8 mouse cellular contexts compared by ENCODE assay signal in genomic region chr11:59880031-59880430, GRCm38 (mm10). TPM values are rescaled to one million over a fixed set of nuclear protein-coding genes. Genes with fewer than 3 reads are reported as not detected.
DNase-seq lines count a peak whose midpoint lies in the region; ATAC-seq and TF ChIP-seq lines count a peak whose summit lies in the region.

No protein-coding gene starts in this region.

- no peaks in the 10 kb centered on the region for H3K36me3 ChIP-seq in E14TG2a.4 (ENCODE audit: insufficient read depth, low read length)
- peaks cover 23% of the 10 kb centered on the region for H3K36me3 ChIP-seq in forebrain, embryonic 12.5 days (replicated peaks)
- H3K36me3 ChIP-seq in heart, postnatal 0 days (replicated peaks; ENCODE audit: control insufficient read depth, insufficient read depth, low read length): peaks cover 29% of the 10 kb centered on the region
- no peaks in the 10 kb centered on the region for H3K36me3 ChIP-seq in liver, embryonic 14.5 days (replicated peaks; ENCODE audit: control insufficient read depth, insufficient read depth, low read depth)
- H3K36me3 ChIP-seq in neural tube, embryonic 13.5 days: peaks cover 33% of the 10 kb centered on the region

- no peaks in the 10 kb centered on the region for H3K27me3 ChIP-seq in E14TG2a.4 (ENCODE audit: insufficient read depth, low read length)
- H3K27me3 ChIP-seq in forebrain, embryonic 12.5 days: no peaks in the 10 kb centered on the region
- H3K27me3 ChIP-seq in heart, postnatal 0 days (ENCODE audit: control insufficient read depth, insufficient read depth, low read length): no peaks in the 10 kb centered on the region
- H3K27me3 ChIP-seq in liver, embryonic 14.5 days (ENCODE audit: control insufficient read depth, insufficient read depth, low read length): no peaks in the 10 kb centered on the region
- no peaks in the 10 kb centered on the region for H3K27me3 ChIP-seq in neural tube, embryonic 13.5 days

- no peaks in the 10 kb centered on the region for H3K9me3 ChIP-seq in E14TG2a.4 (ENCODE audit: low read length)
- H3K9me3 ChIP-seq in forebrain, embryonic 12.5 days: no peaks in the 10 kb centered on the region
- H3K9me3 ChIP-seq in heart, postnatal 0 days (replicated peaks; ENCODE audit: control insufficient read depth, low read length): no peaks in the 10 kb centered on the region
- no peaks in the 10 kb centered on the region for H3K9me3 ChIP-seq in liver, embryonic 14.5 days (ENCODE audit: control insufficient read depth, low read length)
- no peaks in the 10 kb centered on the region for H3K9me3 ChIP-seq in neural tube, embryonic 13.5 days

- no peak overlapping the region for H3K4me2 ChIP-seq in forebrain, embryonic 12.5 days
- H3K4me2 ChIP-seq in heart, postnatal 0 days (ENCODE audit: low read depth, low read length): no peak overlapping the region
- no peak overlapping the region for H3K4me2 ChIP-seq in liver, embryonic 14.5 days (ENCODE audit: low read depth)
- H3K4me2 ChIP-seq in neural tube, embryonic 13.5 days: no peak overlapping the region

- no peak overlapping the region for H3K4me3 ChIP-seq in E14TG2a.4 (replicated peaks; ENCODE audit: low read length)
- H3K4me3 ChIP-seq in forebrain, embryonic 12.5 days (replicated peaks): no peak overlapping the region
- no peak overlapping the region for H3K4me3 ChIP-seq in heart, postnatal 0 days (ENCODE audit: low read depth, low read length)
- no peak overlapping the region for H3K4me3 ChIP-seq in liver, embryonic 14.5 days (ENCODE audit: insufficient read depth in 1 of 2, low read depth in 2 of 2, low read length in 2 of 2)
- no peak overlapping the region for H3K4me3 ChIP-seq in neural tube, embryonic 13.5 days

- H3K9ac ChIP-seq in forebrain, embryonic 12.5 days: peak overlapping the region; percentile 12; the same call in 1 of the 2 replicates
- no peak overlapping the region for H3K9ac ChIP-seq in heart, postnatal 0 days (replicated peaks; ENCODE audit: low read depth, low read length)
- H3K9ac ChIP-seq in liver, embryonic 14.5 days (replicated peaks): no peak overlapping the region
- H3K9ac ChIP-seq in neural tube, embryonic 13.5 days: peak overlapping the region; percentile 55

- peaks cover 21% of the 10 kb centered on the region for H3K4me1 ChIP-seq in E14TG2a.4 (replicated peaks; ENCODE audit: low read depth, low read length)
- H3K4me1 ChIP-seq in forebrain, embryonic 12.5 days: peaks cover 5% of the 10 kb centered on the region
- H3K4me1 ChIP-seq in heart, postnatal 0 days (ENCODE audit: control insufficient read depth, insufficient read depth): no peaks in the 10 kb centered on the region
- H3K4me1 ChIP-seq in liver, embryonic 14.5 days (replicated peaks; ENCODE audit: control insufficient read depth in 2 of 2, insufficient read depth in 2 of 2, low read length in 1 of 2): no peaks in the 10 kb centered on the region
- H3K4me1 ChIP-seq in neural tube, embryonic 13.5 days (replicated peaks): peaks cover 5% of the 10 kb centered on the region

- peak; percentile 68 for TF ChIP-seq CTCF in E14TG2a.4 (conservative IDR thresholded peaks at IDR 0.05; ENCODE audit: low read length)
- peak; percentile 94 for TF ChIP-seq CTCF in heart, postnatal 0 days (IDR thresholded peaks at IDR 0.05; ENCODE audit: low read depth)
- TF ChIP-seq CTCF in liver, embryonic 14.5 days (IDR thresholded peaks at IDR 0.05; ENCODE audit: low read depth): peak; percentile 89

- 29% methylated on average over 2 of the region's 2 CpGs for WGBS in forebrain, embryonic 12.5 days
- WGBS in heart, postnatal 0 days: 29% methylated on average over 2 of the region's 2 CpGs
- 17% methylated on average over 2 of the region's 2 CpGs for WGBS in liver, embryonic 14.5 days (ENCODE audit: insufficient replicate concordance)
- WGBS in neural tube, embryonic 13.5 days: 33% methylated on average over 2 of the region's 2 CpGs

- peak; percentile 80 for ATAC-seq in forebrain, embryonic 12.5 days (ENCODE audit: low FRiP score)
- ATAC-seq in heart, postnatal 0 days (ENCODE audit: insufficient read depth, low read depth): peak; percentile 70
- no peak for ATAC-seq in liver, embryonic 14.5 days (ENCODE audit: insufficient read depth)
- peak; percentile 87 for ATAC-seq in neural tube, embryonic 13.5 days (ENCODE audit: low read depth)

- H3K27ac ChIP-seq in forebrain, embryonic 12.5 days: 0 out of 2 replicates have a peak overlapping the region, but pooled peaks have one; percentile 19
- no peak overlapping the region for H3K27ac ChIP-seq in heart, postnatal 0 days (ENCODE audit: low read depth)
- no peak overlapping the region for H3K27ac ChIP-seq in liver, embryonic 14.5 days
- H3K27ac ChIP-seq in neural tube, embryonic 13.5 days (replicated peaks): no peak overlapping the region

- no peak for TF ChIP-seq EP300 in heart, postnatal 0 days (IDR thresholded peaks at IDR 0.05; ENCODE audit: low read depth)
- TF ChIP-seq EP300 in liver, embryonic 14.5 days (IDR thresholded peaks at IDR 0.05; ENCODE audit: low read depth): no peak

- peak; percentile 73 for DNase-seq in c-Kit-positive CD71-positive TER-119-positive erythroid progenitor cells, embryonic 14.5 days (ENCODE audit: low spot score)
- peak; percentile 81 for DNase-seq in heart, postnatal 0 days (ENCODE audit: low spot score)
- peak; percentile 68 to 90 for DNase-seq in kidney, postnatal 36 days
- DNase-seq in liver, embryonic 14.5 days (ENCODE audit: low read depth in 3 of 3, low spot score in 3 of 3): peak; percentile 32 to 54 (median 45)
- peak; percentile 91 for DNase-seq in testis, postnatal 10 days (ENCODE audit: low spot score)

RNA-seq across cellular contexts. Expression of gene Cops3, which starts 40.4 kb away (rescaled TPM):
- 221 and 226 TPM in 2 replicates for polyA plus RNA-seq in forebrain, embryonic 12.5 days (2016; fragmentation: Nextera tagmentation; extraction: Ambion mirVana)
- total RNA-seq in heart, postnatal 0 days (2014; rRNA removed; ENCODE audit: low replicate concordance): 131 and 159 TPM in 2 replicates
- polyA plus RNA-seq in heart, postnatal 0 days (2015; fragmentation: Nextera tagmentation; extraction: Ambion mirVana): 114 and 119 TPM in 2 replicates
- 26.2 and 33.5 TPM in 2 replicates for polyA plus RNA-seq in liver, embryonic 14.5 days (2012; rRNA removed)
- 108 and 112 TPM in 2 replicates for polyA plus RNA-seq in liver, embryonic 14.5 days (2014; fragmentation: Nextera tagmentation; extraction: Ambion mirVana)
- 219 and 243 TPM in 2 replicates for polyA plus RNA-seq in neural tube, embryonic 13.5 days (2015; fragmentation: Nextera tagmentation; extraction: Ambion mirVana)

RNA-seq across cellular contexts. Expression of gene Nt5m, which starts 40.8 kb away (rescaled TPM):
- polyA plus RNA-seq in forebrain, embryonic 12.5 days (2016; fragmentation: Nextera tagmentation; extraction: Ambion mirVana): 41.5 and 41.9 TPM in 2 replicates
- 59.6 and 63.1 TPM in 2 replicates for total RNA-seq in heart, postnatal 0 days (2014; rRNA removed; ENCODE audit: low replicate concordance)
- polyA plus RNA-seq in heart, postnatal 0 days (2015; fragmentation: Nextera tagmentation; extraction: Ambion mirVana): 42.3 and 42.8 TPM in 2 replicates
- 8.5 and 8.9 TPM in 2 replicates for polyA plus RNA-seq in liver, embryonic 14.5 days (2012; rRNA removed)
- 10.0 and 10.6 TPM in 2 replicates for polyA plus RNA-seq in liver, embryonic 14.5 days (2014; fragmentation: Nextera tagmentation; extraction: Ambion mirVana)
- polyA plus RNA-seq in neural tube, embryonic 13.5 days (2015; fragmentation: Nextera tagmentation; extraction: Ambion mirVana): 63.8 and 70.7 TPM in 2 replicates

Comparison
In these comparisons a context has a peak if more than half of its experiments do, and no peak if none do; other contexts are left out.
1. H3K9ac ChIP-seq: peak in forebrain, embryonic 12.5 days (single experiment) and neural tube, embryonic 13.5 days (single experiment); none in heart, postnatal 0 days (single experiment) and liver, embryonic 14.5 days (single experiment).
2. Peak in every context shown above with its lines, with median percentiles within 50 percentile points of each other: CTCF ChIP-seq and DNase-seq.